Mouse (Mus musculus) thymus, adult 18-20 months (tissue): ENCODE measurements at regions not wholly inside any gene's neighbourhood (a gene's known extent, or its start where the extent isn't known, plus 50 kb on each side); places are given as distances from the start of the nearest gene placed in this dataset.
"Not testable (repeated sequence)": the region's sequence is repeated elsewhere in the genome, so short reads cannot be mapped to it uniquely, and the experiment has no call there.

Experiments used
- DNase-seq, 2 experiments: peaks; one replicate each; pipeline ENCODE4 v3.0.0; 2022; ENCODE audit warnings: mixed read lengths in 2 of 2

DNA sequence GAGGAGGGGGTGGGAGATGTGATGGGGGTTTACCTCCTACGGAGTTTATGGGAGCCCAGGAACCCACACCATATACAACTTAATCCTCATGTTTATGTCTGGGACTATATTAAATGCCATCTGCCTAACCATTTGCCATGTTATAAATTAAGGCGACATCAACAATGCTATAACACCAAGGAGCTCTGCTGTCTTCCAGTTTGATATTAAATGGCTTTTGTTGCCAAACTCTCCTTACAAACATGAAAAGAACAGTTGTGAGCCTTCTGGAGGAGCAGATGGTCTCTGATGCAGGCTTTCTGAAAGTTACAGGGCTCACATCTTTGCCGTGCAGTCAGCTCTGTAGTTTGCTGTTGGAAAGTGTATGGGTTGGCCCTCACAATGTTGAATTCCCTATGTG, 470.3 kb upstream of the Sall1 start:
- no peak for DNase-seq

DNA sequence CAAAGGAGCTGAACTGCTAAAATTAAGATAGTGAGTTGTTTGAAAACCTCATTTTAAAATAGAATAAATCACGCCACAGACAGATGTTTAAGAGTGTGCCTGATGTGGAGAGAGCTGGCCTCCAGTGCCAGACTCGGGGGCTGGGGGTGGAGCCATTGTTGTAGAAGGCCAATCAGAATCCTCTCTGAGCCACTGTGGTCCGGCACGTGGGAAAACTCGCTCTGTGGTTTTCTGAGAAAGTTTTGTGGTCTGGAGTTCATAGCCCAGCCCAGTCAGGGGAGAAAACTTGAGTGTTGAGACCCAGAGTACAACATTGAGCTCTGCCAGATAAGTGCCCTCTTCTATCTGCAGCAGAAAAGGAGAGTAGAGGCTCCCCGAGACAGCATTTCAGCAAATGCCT, 463.7 kb upstream of the Sall1 start:
- DNase-seq = no peak

DNA sequence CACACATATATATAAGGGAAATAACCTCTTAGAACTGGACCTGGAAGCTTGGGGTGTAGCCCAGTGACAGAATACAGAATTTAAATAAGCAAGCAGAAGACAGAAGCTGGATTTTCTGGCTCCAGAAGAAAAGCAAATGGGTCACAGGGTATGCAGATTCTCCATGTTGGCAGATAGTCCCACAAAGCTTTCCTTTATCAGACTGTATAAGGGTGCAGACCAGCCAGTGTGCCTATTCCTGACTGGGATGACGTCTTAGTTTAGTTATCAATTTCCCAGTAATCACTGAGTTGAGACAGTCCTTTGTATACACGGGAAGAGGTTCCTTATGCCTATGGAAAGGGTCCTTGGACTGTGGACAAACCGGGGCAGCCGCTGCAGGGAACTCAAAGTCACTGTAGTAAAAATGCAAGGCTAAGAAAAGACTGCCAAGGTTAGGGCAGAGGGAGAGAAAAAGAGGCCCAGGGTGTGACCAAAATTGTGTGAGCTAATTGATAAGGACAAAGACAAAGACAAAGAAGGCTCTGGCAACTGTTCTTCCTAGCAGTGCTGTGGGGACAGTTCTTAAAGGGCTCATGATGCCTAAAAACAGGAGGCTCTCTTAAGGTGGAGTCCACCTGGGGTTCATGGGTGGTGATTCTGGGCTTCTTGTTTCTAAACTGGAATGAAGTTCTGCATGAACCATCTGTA, 459.7 kb upstream of the Sall1 start:
- DNase-seq = no peak

DNA sequence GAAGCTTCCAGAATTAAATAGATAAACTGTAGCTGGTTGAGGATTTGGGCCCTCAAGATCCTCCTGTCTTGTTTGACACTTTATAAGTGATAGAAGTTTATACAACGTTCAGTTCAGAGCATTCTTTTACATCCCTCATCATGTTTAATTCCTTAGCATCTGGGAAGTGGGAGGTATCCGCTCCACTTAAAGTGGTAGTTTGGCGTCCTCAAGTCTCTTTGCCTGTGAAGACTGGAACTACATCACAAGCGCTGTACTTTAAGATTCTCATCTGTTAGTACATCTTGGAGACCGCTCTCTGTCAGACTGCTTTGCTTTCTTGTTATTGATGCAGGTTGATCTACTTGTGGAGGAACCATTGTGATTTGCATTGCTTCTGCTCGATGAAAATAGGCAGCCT, 459.1 kb upstream of the Sall1 start:
- no peak for DNase-seq

DNA sequence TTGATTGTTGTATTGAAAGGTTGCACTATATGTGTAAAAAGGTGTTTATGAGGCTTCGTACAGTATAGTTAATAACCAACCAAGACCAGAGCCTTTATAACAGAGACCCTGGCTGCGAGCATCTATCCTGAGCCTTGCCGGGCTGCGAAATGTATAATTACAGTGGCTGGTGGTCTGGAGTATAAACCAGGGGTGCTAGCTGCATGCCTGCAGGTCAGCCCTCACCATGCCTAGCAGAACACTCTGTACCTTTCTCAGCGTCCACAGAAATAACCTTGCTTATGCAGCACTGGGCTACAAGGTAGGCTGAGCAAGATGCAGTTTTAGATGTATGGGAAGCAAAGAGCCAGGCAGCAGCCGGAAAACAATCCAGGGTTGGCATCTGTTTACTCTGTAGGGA, 457.8 kb upstream of the Sall1 start:
- DNase-seq = no peak

DNA sequence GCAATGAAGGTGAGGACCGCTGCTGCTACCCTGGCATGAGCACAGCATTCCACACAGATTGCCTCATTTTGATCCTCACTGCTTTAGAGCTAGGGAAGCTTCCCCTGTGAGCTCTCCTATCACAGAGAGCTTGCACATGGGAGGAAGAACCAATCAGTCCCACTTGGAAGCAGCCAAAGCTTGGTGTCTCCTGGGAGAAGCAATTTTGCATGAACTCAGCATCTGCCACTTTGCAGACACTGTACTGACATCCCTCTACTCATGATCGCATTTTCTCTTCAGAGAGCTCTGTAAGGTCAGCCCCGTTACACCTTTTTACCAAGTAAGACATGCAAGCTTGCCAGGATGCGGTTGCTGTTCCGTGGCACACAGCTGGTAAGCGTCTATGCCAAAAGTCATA, 455.9 kb upstream of the Sall1 start:
- DNase-seq = no peak

DNA sequence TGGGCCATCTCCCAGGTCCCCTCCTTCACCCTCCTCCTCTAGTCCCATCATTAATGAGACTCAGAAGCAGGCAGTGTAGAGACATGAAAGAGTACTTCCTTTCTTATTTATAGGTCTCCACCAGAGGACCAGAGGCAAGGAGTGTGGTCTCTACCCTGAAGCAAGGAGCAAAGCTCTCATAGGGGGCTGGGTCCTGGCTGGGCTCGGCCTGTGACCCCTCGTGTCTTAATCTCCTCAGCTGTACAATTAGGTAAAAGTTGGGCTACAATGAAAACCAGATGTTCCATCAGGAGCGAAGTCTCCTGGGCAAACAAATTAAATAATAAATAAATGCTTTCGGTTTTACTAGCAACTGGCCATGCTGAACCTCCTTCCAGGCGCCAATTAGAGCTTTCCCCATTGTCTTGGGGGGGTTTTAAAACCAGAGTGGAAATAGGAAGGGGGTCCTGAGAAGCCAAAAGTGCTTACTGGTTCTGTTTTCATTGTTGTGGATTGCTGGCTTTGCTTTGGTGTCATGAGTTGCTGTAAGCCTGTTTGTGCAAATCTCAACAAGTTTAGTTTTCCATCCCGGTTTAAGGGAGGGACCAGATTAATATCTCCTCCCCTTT, 454.2 kb upstream of the Sall1 start:
- no peak for DNase-seq

DNA sequence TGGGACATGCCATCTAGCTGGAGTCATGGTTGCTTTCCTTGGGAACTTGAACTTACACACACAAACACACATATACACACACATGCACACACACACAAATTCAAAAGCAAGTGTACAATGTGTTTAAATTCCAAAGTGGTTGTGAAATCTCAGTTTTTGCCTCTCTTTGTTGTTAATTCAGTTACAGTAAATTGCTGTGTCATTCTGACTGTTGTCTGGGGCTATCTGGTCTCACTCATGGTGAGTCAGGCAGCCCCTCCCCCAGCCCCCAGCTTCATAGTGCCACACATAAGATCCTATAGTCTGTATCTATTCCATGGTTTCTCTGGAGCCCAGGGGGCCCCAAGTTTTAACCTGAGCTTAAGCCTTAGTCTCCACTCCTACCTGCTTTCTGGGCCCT, 448.4 kb upstream of the Sall1 start:
- no peak for DNase-seq

DNA sequence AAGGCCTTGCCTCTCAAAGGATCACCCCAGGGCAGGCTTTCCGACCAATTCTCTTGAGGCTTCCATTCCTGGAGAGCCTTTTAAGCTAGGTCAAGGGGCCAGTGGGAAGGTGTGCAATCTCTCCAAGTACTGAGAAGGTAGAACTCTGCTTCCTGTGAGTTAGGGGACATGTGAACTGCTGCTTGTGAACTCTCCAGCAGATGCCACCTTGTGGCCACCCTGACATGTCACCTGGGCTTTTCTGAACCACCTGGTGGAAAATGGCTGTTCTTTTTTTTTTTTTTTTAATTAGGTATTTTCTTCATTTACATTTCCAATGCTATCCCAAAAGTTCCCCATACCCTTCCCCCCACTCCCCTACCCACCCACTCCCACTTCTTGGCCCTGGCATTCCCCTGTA, 438.5 kb upstream of the Sall1 start:
- not testable (repeated sequence) for DNase-seq

DNA sequence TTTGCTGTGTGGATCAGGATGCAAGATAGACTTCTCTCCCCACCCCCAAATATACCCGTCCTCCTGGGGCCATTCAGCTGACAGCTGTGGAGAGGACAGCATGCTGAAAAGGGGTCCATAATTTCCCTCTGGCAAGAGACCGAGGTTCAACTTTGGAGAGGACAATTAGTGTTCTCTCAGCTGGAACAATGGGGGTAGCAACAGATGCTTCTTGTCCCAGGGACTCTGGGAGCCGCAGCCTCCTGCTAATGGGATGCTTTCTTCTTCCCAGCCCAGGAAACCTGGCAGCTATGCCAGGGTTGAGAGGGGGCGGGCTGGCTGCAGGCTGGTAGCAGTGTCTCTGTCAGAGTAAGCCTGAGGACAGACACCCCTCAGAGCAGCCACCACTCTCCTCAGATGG, 433.0 kb upstream of the Sall1 start:
- no peak for DNase-seq

DNA sequence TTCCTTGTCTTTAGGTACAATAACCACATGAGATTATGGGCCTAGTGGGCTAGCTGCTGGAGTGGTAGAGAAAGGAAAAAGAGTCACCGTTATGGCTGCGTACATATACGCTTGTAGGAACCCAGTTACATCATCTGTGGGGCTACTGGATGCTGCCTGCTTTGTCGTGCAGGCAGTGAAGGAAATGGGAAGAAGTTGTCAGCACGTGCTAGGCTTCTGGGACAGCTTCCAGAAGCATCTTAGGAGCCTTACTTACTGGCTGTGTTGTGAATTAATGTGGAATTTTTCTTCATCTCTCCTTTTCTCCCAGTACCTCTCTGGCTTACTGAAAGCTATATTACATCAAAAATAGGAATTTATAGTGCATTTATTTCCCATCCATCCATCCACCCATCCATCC, 427.2 kb upstream of the Sall1 start:
- no peak for DNase-seq

DNA sequence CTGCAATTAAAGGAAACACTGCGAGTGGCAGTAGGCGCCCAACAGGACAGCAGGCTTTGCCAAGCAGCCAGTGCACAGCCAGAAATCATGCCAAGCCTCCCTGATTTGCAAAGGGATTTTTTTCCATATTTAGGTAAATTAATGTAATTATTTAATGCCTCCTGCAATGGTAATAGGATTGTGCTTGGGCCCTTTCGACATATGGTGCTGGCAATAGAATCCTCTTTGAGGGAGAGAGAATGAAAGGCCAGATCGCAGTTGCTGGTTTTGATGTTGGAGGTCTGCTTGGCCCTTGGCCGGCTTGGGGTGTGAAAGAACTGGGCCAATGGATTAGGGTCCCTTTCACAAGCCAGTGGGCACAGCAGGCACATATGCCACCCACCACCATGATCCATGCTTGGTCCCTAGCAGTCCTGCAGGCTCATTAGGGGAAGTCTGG, 424.8 kb upstream of the Sall1 start:
- no peak for DNase-seq

DNA sequence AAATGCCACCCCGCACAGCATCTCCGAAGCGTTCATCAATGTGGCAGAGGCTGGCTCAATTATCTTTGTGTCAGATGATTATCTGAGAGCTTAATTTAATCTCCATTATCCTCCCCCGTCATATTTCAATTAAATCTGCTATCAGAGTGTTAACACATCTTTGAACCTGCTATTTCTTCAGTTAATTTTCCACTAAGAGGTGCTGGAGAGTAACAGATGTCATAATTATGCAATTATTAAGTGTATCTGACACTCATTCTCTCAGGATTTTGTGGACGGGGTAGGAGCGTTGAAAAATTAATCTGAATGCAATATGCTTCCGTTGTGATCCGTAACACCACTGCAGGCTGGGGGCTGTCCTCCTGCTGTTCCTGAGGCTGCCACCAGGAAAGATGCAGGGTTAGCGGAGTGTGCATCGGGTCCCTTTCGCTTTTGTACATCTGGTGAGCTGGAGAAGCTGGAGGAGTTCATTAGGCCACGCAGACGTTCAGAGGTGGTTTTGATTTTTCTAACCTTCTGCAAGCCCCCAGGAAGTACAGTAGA, 421.3 kb upstream of the Sall1 start:
- no peak for DNase-seq

DNA sequence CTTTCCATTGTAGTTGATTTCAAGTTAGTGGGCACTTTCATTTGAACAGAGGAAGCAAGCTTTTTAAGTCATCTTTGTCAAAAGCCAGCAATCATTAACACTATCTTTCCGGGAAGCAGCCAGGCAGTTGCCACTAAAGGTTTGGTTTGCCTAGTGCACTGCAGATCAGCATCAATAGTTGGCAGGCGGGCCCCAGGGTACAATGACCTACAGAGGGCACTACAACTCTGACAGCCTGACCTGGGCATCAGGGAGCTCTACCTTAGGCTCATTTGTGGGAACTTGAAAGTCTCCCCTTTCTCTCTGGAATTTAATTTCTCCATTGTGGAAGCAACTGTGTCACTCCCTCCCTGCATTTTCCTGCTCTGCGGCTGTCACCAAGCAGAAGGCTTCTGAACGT, 412.6 kb upstream of the Sall1 start:
- DNase-seq = no peak

DNA sequence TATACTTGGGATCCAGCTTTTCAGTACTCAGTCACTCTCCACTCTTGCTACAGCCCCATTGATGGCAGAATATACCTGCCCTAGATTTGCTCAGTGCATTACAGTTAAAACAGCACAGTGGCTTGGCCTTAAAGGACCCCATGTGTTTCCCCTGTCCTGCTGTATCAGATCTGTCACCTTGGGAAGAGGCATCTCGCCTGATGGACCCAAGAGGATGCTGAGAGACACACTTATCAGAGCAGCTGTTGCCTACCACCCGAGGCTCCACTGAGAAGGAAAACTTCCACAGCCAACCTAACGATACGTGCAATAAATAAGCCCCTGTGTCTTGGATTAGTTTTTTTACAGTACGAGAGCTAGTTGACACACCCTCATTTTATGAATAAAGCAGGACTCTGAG, 411.8 kb upstream of the Sall1 start:
- no peak for DNase-seq

DNA sequence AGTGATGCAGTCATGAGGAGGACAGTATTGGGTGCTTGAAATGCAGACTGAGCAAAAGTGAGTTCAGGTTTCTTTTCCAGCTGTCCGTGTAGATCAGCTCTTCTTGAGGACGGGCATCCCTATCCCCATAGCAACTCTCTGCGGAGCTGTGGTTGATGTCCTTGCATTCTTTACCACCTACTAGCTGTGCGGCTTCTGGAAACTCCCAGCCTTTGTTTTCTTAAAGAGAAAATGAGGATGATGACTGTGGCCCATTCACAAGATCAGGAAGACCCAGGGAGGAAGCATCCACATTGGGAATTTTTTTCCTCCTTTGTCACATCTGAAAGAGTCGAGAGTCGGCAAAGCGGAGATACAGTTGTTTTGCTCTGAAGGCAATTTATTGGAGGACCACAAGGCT, 410.2 kb upstream of the Sall1 start:
- DNase-seq = no peak

DNA sequence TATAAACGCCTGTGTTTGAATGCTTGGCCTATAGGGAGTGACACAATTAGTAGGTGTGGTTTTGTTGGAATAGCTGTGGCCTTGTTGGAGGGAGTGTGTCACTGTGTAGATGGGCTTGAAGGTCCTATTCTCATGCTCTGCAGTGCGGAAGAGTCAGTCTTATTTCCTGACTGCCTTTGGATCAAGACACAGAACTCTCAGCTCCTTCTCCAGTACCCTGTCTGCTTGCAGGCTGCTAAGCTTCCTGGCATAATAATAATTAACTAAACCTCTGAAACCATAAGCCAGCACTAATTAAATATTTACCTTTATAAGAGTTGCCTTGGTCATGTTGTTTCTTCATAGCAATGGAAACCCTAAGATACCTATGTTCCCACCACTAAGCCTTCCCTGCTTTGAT, 409.8 kb upstream of the Sall1 start:
- DNase-seq = no peak

DNA sequence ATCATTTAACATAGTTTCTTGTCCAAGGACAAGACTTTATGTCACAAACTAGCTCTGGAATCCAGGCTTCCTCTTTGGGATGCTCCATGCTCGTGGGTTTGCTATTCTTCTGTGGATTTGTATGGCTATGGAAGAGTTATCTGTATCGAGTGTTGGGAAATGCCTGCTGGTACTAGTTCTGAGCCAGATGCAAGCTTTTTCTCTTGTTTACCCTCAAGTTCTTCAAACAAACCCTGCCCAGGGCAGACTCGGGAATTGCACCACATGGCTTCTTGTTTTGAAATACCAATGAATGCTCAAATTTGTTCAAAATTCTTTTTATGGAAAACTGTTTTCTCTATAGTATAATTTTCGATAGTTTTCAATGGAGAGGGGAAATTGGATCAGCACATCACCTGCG, 400.5 kb upstream of the Sall1 start:
- DNase-seq = no peak

DNA sequence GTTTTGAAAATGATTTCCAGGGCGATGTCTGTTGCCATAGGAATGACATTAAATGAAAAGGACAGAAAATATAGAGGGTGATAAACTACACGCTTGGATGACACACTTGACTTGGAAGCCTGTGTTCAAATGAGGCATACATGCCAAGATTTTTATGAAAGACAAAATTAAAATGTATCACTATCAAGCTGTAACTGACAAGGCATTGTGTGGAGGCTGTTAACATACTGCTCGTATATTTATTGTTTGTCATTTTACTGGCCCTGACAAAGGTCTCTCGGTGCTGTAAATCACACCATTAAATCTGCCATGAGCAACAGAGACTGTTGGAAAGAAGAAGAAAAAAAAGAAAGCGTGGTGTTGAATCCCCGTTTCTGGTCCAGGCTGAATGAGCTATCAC, 395.3 kb upstream of the Sall1 start:
- no peak for DNase-seq

DNA sequence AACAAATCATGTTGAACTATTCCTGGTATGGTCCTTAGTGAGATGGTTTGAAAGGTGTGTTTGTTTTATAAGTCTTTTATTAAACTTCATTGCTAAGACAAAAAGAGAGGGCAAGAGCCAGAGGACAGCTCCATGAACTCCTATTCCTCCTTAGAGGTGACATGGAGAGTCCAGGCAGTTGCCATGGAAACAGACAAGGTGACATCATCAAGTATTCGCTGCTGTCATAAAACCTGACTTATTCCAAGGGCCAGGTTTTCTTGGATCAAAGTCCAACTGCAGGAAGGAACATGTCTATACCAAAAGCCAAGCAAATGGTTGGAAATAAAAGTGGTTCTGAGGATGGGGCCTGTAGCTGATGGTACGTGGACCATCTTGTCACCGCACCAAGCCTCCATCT, 383.0 kb upstream of the Sall1 start:
- DNase-seq = no peak

DNA sequence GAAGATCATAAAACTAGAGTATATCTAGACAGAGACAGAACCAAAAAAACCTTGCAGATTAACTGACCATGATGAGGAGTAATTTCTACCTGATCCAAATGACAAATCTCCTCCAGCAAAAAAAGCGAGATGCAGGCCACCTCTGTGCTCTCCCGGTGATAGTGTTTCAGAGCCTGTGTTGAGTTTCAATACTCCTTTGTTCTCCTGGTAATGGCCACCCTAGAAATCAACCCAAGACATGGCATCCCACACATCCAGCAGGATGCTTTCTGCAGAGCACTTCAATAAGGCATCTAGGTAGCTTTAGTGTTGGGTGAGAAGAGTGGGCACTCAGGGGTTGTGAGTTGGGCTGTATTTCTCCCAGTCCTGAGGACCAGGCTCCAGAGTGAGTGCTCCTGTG, 371.3 kb upstream of the Sall1 start:
- DNase-seq = no peak

DNA sequence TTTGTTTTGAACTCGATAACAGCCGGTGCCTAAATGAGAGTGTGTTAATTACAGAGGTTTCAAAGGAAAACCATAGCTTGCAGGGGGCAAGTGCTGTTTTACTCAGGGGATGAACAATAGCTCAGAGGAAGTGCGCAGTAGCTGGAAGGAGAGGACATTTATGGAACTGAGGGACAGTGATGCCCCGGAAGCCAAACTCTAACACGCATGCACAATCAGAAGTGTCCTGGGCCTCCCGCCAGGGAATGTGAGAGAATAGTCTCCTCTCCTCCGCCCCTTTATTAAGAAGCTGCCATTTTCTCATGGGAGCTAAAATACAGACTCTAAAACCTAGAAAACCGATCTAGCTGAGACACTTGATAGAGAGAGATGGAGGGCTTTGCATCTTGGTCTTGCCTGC, 368.5 kb upstream of the Sall1 start:
- DNase-seq = no peak

DNA sequence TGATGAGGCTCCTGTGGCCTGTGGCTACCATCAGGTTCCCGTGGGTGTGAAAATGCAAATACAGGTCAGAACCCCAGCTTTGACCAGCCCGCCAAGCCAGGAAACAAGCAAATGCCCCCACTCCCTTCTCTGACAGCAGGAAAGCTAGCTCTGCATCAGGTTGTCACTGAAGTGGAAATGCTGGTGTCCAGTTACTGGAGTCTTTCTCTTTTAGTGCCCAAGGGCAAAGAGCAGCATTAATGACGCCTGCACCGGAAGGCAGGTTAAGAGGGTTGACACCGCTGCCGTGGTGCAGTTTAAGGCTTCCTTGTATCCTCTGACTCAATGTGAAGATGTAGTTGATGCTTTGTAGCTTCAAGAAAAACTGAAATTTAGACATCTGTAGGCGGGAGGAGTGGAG, 368.1 kb upstream of the Sall1 start:
- no peak for DNase-seq

DNA sequence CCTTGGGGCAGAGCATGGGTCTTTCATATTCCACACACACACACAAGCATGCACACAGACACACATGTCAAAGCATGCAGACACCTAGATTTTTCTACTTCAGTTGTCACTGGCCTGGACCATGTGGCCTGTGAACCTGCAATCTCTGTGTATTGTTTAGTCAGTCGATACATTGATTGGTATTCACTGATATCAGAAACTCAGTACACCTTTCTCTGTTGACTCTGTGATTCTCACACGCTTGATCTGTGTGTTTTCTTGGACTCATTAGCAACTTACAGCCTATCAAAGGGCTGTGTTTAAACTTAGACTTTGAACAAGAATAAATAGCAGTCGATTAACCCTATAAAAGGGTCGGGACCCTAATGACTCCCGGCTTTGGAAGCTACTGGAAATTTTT, 362.7 kb upstream of the Sall1 start:
- DNase-seq = no peak

DNA sequence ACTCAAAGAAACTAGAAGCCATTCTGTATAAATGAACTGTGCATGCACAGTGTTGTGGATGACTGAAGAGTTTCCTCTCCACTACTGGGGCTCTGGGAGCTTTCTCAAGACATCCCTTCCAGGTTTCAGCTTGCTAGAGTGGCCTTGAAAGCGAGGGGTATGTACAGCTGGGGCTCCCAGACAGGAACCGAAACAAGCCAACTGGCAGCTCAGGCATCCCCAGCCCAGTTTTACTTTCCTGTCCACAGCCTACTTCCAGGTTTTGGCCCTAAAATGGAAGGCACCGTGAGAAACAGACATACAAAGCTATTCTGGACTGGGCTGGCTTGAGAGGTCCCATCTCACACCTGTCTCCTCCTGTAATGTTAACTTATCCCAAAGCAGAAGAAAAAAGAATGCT, 360.3 kb upstream of the Sall1 start:
- DNase-seq = no peak
